Mouse (Mus musculus) bone marrow, adult 2 months (tissue): ENCODE results near the gene Gm8332. TPM values are rescaled to one million over a fixed set of nuclear protein-coding genes. Genes with fewer than 3 reads are reported as not detected.
"Not testable (repeated sequence)": the region's sequence is repeated elsewhere in the genome, so short reads cannot be mapped to it uniquely, and the experiment has no call there.

ENCODE experiments used
- H3K27ac ChIP-seq: fragments of 200-500 bp; 2 replicates; pipeline ENCODE4 v1.5.1; 2012; ENCODE audit warnings: low read depth, mild to moderate bottlenecking, control low read depth, inconsistent platforms, low read length; ENCODE audit not compliant: control insufficient read depth, poor library complexity, insufficient read depth
- H3K4me1 ChIP-seq: fragments of 200-500 bp; 2 replicates; pipeline ENCODE4 v1.6.1; 2011; ENCODE audit warnings: low read length; ENCODE audit not compliant: control insufficient read depth, insufficient read depth
- H3K4me3 ChIP-seq: fragments of 200-500 bp; replicated peaks from 2 replicates; pipeline ENCODE3; 2011; ENCODE audit warnings: mild to moderate bottlenecking, low read depth, low read length, control low read depth; ENCODE audit not compliant: control insufficient read depth
- CTCF ChIP-seq: fragments of 200-500 bp; IDR thresholded peaks from 2 replicates; pipeline ENCODE4 v1.5.1; 2011; ENCODE audit warnings: low read length, control low read depth; ENCODE audit not compliant: control insufficient read depth, insufficient read depth
- POLR2A ChIP-seq: fragments of 200-500 bp; IDR thresholded peaks from 2 replicates; pipeline ENCODE4 v1.6.1; 2011; ENCODE audit warnings: low read depth, mild to moderate bottlenecking, control low read depth, low read length, borderline replicate concordance; ENCODE audit not compliant: control insufficient read depth
- WGBS: fragments of 180-500 bp; shearing (Covaris S2); methylation state at CpG from one replicate; pipeline ENCODE4 v1.1.7; 2018; 5-methylcytosine and 5-hydroxymethylcytosine counted together
- polyA plus RNA-seq: library from polyadenylated mRNA; stranded (reverse); fragments of >200 nt; gene quantifications from 2 replicates; pipeline ENCODE4 v1.2.4, GENCODE M21; 2011; ENCODE audit warnings: low replicate concordance; ENCODE audit not compliant: missing spikeins, insufficient read depth, insufficient read length

Gene Gm8332
- polyA plus RNA-seq: not detected in 2 replicates

GRCm38 (mm10) chr12:88250000-88250399 is at the start of gene Gm8332:
Gene Gm8332, minus strand, starts transcription at chr12:88250100.
- not testable (repeated sequence) for H3K4me3 ChIP-seq, H3K27ac ChIP-seq, H3K4me1 ChIP-seq
- 59% methylated on average over 1 of the region's 2 CpGs for WGBS

DNA sequence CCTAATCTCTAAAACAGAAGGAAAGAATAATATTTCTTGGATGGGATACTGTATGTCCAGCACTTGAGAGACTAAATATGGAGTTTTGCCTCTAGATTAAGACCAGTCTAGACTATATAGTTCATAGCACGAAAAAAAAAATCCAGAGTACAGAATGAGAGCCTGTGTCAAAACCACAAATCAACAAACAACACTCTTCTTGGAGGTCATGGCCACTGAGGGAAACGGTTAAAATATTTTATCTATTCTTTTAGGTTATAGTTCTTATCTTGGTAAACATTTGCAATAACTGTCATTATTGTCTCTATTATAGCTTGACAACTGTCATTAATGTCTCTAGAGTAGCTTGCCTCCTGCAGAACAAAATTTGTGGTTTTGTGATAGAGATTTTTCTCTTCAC is 47.3 kb upstream of the Gm8332 start:
- H3K4me1 ChIP-seq, H3K27ac ChIP-seq: not testable (repeated sequence)
- 59% methylated on average over 2 of the region's 2 CpGs for WGBS

GRCm38 (mm10) chr12:88293082-88293481 is 43.2 kb upstream of the Gm8332 start:
- H3K4me1 ChIP-seq, H3K27ac ChIP-seq: not testable (repeated sequence)
- WGBS: 58% methylated on average over 4 of the region's 4 CpGs

More for the DNA sequence above, 47.3 kb upstream of the Gm8332 start:
- not testable (repeated sequence) for H3K4me3 ChIP-seq

DNA sequence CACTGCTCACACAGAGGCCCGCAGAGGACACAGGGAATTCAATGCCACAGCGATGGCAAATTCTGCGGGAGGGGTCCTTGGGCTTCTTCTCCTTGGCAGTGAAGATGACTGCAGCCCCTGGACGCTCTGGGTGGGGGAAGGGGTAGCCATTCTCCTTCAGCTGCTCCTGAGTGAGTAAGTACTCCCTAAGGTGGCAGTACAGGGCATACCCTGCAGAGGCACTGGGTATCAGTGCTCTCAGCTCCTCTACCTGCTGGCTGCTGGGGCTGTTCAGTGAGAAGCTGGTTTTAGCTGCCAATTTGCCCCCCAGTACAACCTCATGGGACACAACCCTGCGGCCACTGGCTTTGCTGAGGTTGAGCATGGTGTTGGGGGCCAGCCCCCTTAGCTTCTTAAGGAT is 35.3 kb upstream of the Gm8332 start:
- H3K4me3 ChIP-seq, H3K4me1 ChIP-seq, H3K27ac ChIP-seq: not testable (repeated sequence)
- WGBS: 85% methylated on average over 5 of the region's 5 CpGs

More at GRCm38 (mm10) chr12:88293082-88293481, 43.2 kb upstream of the Gm8332 start:
- H3K4me3 ChIP-seq: not testable (repeated sequence)

- not testable (repeated sequence) for H3K27ac ChIP-seq, H3K4me1 ChIP-seq, H3K4me3 ChIP-seq
- 75% methylated on average over 5 of the region's 5 CpGs for WGBS
Observed at GRCm38 (mm10) chr12:88274400-88274799, 24.5 kb upstream of the Gm8332 start, which contains the start of gene Gm5662. Gene Gm5662, minus strand, starts transcription at chr12:88274500.

- Histone ChIP-seq H3K4me1 (no peaks in the 10 kb centered on the region), H3K27ac (no peak overlapping the region), H3K4me3 (no peak overlapping the region)
- 39% methylated on average over 1 of the region's 1 CpGs for WGBS
- TF ChIP-seq POLR2A (no peak), CTCF (no peak)
Observed at GRCm38 (mm10) chr12:88257241-88257640, 7.3 kb upstream of the Gm8332 start.

DNA sequence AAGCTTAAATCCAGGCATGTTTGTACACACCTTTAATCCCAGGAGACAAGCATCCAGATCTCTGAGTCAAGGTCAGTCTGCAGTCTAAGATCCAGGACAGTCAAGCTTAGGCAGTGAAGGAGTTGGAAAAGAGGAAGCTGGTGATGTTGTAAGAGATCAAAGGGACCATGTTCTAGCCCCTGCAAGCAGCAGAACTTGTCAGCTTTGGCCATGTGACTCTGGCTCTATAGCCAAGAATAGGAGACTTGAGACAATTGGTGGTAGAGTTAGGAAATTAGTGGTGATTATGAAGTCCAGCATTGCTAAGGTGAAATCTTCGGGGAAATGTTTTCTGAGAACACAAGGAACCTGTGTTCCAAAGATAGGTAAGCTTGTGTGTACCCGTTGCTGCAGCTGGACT is 6.0 kb upstream of the Gm8332 start:
- not testable (repeated sequence) for H3K27ac ChIP-seq, H3K4me1 ChIP-seq, H3K4me3 ChIP-seq
- WGBS: 44% methylated on average over 2 of the region's 2 CpGs

DNA sequence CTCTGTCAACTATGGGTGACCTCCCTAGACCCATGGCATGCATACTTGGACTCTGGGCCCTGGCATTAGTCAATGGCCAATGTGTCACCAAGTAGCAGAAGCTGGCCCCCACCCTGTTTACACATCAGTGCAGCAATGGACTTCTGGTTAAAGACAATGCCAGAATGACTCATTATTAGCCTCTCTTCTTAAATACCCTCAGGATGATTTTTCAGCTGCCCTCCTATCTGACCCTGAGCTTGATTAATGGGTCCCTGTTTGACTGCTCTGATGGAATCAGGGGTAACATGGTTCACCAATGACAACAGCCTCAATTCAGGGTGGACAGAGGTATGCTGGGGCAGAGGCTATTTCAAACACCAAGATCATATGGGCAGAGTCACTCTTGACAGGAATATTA is 4.1 kb downstream of the Gm8332 start:
- H3K27ac ChIP-seq, H3K4me3 ChIP-seq, H3K4me1 ChIP-seq: not testable (repeated sequence)

DNA sequence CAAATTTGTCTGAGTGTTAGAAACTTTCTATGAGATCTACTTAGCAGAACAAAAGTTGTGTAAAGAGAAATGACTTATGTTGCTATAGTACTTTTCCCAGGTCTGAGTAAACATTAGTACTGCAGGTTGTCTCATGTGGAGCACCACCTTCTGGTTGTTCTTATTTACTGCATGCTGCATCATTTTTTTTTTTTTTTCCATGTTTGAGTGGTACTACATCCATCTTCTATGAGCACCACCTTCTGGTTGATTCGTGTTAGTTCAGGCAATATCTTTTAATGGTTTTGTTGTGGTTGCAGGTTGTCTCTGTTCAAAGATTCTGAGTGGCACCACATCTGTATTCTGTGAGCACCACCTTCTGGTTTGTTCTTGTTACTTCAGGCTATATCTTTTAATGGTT is 7.0 kb downstream of the Gm8332 start:
- not testable (repeated sequence) for H3K27ac ChIP-seq, H3K4me3 ChIP-seq, H3K4me1 ChIP-seq
- WGBS: 30% methylated on average over 1 of the region's 1 CpGs

- Histone ChIP-seq H3K4me3 (no peak overlapping the region), H3K4me1 (no peaks in the 10 kb centered on the region), H3K27ac (no peak overlapping the region)
- 85% methylated on average over 3 of the region's 3 CpGs for WGBS
- TF ChIP-seq POLR2A: no peak
- TF ChIP-seq CTCF: no peak
Observed at GRCm38 (mm10) chr12:88219445-88219844, 30.5 kb downstream of the Gm8332 start.

GRCm38 (mm10) chr12:88218059-88218458 is 31.8 kb downstream of the Gm8332 start:
- not testable (repeated sequence) for H3K27ac ChIP-seq, H3K4me1 ChIP-seq, H3K4me3 ChIP-seq
